Mouse (Mus musculus) thymus, postnatal 0 days (tissue): ENCODE results near the gene Nt5c2. TPM values are rescaled to one million over a fixed set of nuclear protein-coding genes. Genes with fewer than 3 reads are reported as not detected.

Source experiments
- DNase-seq: peaks from one replicate; pipeline ENCODE4 v3.0.0-alpha.2; 2015; ENCODE audit warnings: low spot score
- polyA plus RNA-seq: library from polyadenylated mRNA; unstranded; fragments of >200 nt; fragmentation: Nextera tagmentation; extraction: Ambion mirVana; gene quantifications from 2 replicates; pipeline ENCODE4 v1.2.1, GENCODE M21; 2015

Gene Nt5c2
- polyA plus RNA-seq, 1 experiment from 2014 or later, result 120 TPM

DNA sequence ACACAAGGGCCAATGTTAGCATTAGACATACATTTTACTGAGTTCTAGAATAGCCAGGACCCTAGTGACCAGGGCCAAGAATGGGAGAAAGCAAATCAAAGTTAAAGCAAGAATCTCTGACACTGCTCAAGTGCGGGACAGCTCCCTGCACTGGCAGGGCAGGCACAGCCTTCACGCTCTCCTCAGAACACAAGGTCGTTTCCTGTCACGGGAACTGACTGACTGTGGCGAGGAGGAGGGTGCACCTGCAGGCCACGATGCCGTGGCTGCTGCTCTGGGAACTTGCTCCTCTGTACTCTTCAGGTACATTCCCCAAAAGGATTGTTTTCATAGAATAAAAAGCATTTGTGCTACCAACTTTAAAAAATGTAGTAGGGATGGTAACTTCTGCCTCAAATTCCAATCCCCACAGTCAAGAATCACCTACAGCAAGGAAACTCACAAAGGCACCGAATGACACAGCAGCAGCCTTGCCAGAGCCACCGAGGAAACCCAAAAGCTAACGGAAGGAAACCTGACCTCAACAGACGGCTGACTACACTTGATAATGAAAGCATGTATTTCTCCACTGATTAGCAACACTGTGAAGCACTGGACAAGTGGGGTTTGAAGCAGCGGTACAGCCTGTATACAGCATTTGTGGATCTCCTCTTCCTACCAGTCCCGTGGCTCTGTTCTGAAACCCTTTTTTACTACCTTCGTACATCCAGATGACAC, 127.0 kb downstream of the Nt5c2 start:
- peak; percentile 83 for DNase-seq

- no peak for DNase-seq
Measured at GRCm38 (mm10) chr19:46886826-46887225, 128.1 kb downstream of the Nt5c2 start.

DNA sequence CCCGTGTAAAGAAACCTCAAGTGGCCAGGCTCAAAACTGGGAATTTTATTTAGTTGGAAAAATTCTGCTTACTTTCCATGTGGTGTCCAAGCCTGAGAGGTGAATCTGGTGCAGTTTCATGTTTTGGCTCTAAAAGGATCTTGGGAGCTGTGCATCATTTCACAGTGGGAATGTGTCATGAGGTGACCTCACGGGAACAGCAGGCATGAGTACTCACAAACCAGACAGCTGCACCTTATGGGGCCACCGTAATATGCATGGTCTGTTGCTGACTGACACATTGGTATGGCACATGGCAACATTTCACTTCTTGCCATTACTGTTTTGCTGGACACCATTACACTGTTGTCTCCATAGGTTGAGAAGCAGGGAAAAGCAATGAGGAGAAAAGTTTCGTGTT, 129.6 kb downstream of the Nt5c2 start:
- DNase-seq, result no peak

DNA sequence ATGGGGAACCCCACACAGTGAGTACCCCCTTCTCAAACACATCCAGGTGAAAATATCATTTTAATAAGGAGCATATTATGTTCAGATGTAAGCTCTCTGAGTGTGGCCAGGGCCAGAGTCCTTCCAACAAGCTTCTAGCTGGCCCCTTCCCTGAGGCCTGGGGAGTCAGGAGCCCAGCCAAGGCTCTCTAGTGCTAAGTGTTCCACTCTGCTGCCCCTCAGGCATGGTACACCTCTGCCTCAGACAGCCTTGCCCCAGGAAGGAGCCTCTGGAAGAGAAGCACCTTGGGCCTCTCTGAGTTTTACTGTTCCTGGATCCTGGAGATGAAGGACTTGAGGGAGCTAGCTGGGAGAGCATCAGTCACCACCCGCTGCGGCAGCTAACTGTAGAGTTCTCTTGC, 135.1 kb downstream of the Nt5c2 start:
- DNase-seq, result no peak

DNA sequence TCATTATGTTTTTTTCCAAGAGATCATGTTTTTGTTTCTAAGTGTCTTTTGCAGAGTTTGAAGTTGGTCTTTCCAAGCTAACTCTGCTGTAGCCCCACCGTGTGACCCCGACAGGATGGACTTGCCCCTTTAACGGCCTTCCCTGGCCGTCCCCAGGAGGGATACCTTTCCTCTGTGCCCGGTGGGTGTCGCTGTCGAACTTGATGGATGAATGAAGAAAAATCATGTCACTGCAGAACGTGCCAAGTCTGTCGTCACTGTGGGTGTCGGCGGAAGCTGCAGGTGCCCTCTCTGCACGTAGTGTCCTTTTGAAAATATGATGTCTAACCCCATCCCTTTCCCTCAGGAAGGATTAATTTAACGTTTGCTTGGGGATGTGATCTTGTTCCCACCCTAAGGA, 136.6 kb downstream of the Nt5c2 start:
- DNase-seq, result peak; percentile 62

GRCm38 (mm10) chr19:46877886-46878285, 137.1 kb downstream of the Nt5c2 start:
- DNase-seq, result no peak

GRCm38 (mm10) chr19:46875790-46876189, 139.2 kb downstream of the Nt5c2 start:
- DNase-seq, result peak; percentile 83

GRCm38 (mm10) chr19:46873924-46874323, 141.0 kb downstream of the Nt5c2 start:
- DNase-seq, result no peak

GRCm38 (mm10) chr19:46871651-46872050, 143.3 kb downstream of the Nt5c2 start:
- no peak for DNase-seq

GRCm38 (mm10) chr19:46871096-46871495, 143.9 kb downstream of the Nt5c2 start:
- DNase-seq, result no peak

DNA sequence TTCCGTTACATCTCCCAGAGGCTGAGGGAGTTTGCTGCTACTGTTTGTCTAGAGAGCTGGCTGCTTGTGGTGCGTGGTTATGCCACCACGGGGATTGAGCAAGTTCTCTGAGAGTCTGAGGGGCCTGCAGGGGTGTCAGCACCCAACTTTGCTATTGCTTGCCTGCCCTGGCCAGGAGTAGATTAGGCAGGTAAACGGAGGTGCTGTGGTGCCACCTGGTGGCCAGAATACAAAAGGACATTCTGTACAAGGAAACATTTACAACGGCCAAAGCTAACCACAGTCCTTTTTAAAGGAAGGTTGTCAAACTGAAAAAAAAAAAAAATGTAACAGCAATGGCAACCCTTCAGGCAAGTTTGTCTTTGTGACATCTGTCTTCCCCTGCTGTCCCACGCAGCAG, 145.4 kb downstream of the Nt5c2 start:
- DNase-seq, result peak; percentile 78

GRCm38 (mm10) chr19:46869049-46869448, 145.9 kb downstream of the Nt5c2 start:
- peak; percentile 56 for DNase-seq

- DNase-seq, result no peak
Measured at GRCm38 (mm10) chr19:46865381-46865780, 149.6 kb downstream of the Nt5c2 start.

- no peak for DNase-seq
Measured at GRCm38 (mm10) chr19:46864731-46865331, 150.1 kb downstream of the Nt5c2 start.

DNA sequence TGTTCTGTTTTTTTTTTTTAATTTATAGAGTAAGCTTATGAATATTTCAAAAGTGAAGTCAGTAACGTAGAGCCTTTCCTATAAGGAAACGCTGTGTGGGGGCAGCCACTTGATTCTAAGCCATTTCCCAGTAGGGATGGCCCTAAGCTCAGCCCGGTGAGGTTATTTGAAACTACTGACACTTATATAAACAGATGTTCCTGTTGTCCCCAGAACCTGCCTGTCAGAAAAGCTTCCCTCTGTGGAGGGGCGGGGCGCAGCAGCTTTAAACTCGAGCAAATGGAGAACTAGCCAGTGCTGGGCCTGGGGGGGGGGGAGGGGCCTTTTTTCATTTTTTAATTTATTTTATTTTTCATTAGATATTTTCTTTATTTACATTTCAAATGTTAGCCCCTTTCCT, 150.9 kb downstream of the Nt5c2 start:
- DNase-seq, result no peak

DNA sequence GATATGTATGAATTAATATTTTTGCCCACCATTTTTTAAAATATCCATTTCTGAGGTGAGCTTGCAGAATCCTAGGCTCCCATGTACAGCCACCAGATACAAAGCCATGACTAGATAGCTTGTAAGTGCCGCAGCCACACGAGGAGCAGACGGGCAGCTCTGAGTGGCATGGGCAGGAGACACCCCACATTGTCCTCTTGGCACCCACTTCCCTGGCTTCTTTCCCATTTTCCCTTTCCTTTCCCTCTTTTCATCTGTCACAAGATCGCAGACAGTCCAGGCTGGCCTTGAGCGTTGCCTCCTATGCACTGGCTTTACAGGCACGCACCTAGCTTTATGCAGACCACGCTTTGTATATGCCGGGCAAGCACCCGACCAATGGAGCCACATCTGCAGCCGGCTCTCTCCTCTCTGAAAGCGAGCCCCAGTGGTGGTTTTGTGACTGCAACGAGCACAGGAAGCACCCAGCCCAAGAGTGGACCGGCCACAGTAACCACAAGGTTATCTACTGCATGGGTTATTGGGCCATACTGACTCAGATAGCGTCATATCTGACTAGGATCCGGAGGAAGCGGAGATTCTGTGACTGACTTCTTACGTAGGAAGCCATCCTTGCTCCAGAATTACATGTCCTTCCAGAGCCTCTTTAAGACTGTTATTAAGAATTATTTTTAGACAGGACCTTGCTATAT, 151.6 kb downstream of the Nt5c2 start:
- DNase-seq, result no peak

- no peak for DNase-seq
Measured at GRCm38 (mm10) chr19:46862556-46862955, 152.4 kb downstream of the Nt5c2 start.

DNA sequence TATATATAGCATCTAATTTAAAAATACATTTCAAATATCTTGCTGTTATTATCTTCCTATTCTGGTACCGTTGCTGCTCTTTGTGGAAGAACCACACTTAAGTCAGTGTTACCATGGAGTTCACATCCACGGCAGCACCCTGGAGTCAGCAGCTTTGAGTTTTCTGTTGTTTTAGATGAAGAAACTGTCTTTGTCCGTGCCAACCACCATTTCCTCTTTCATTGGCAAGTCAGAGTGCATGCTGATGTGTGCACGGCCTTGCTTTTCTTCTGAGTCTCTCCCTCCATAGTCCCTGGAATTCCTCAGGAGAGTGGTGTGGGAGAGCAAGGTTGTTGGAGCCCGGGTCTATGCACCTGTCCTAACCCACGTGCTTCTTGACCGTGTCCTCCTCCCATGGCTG, 156.8 kb downstream of the Nt5c2 start:
- no peak for DNase-seq

- DNase-seq, result no peak
Measured at GRCm38 (mm10) chr19:46857277-46857989, 157.5 kb downstream of the Nt5c2 start.

GRCm38 (mm10) chr19:46856780-46857179, 158.2 kb downstream of the Nt5c2 start:
- peak; percentile 30 for DNase-seq

DNA sequence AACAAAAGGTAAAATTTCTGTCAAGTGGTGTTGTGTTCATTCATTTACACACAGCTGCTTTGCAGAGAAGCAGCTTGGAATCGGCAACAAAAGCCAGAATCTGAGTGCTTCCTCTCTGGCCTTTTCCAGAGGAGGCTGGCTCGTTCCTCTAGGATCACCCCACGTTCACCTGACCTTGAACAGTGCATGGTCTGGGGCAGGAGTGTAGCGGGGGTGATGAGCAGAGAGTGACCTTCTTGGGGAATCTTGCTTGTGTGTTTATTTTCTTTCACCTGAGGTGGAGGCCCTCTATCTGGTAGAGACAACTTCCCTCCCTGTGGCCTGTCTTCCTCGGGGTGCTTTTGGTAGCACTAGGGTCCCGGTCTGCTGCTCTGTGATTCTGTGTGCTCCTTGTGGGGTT, 158.7 kb downstream of the Nt5c2 start:
- DNase-seq, result no peak

GRCm38 (mm10) chr19:46849443-46849997, 165.4 kb downstream of the Nt5c2 start:
- DNase-seq, result no peak
